Mouse (Mus musculus) heart, postnatal 25 days (tissue): ENCODE results near the gene Specc1. TPM values are rescaled to one million over a fixed set of nuclear protein-coding genes. Genes with fewer than 3 reads are reported as not detected.
A peak's percentile ranks its signal among the peaks of the same experiment; 100 is the strongest.

Source experiments
- DNase-seq: peaks from one replicate; pipeline ENCODE4 v3.0.0; 2022; ENCODE audit warnings: low spot score
- intact Hi-C: fragments of 180-260 bp; cut with DNase I; formaldehyde crosslinking; loops from one replicate; pipeline ENCODE4 v1.15.1; 2025
- total RNA-seq, 2 experiments: library from RNA; stranded (reverse); gene quantifications; 2 replicates each; pipeline ENCODE4 v1.2.3; 2021

Gene Specc1
- total RNA-seq, 2 experiments from 2014 or later, result 9.6 to 16.5 TPM

DNA sequence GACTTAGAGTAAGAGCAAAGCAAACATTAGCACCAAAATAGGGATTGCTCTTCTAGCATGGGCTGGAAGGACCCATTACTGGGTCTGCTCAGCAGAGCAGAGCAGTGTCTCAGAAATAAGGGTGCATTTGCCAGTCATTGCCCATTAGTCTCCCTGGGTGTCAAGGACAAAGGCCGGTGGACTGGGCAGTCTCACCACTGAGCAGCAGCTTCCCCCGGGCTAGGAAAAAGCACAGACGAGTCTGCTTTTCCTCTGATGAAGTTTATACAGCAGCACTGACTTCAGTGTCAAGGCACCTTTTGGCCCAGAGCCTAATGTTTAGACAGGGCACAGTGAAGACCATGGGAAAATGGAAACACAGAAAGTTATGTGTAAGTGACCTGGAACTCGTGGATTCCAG, 253.3 kb downstream of the Specc1 start:
- intact Hi-C loops, result no loop called here
- no peak for DNase-seq

DNA sequence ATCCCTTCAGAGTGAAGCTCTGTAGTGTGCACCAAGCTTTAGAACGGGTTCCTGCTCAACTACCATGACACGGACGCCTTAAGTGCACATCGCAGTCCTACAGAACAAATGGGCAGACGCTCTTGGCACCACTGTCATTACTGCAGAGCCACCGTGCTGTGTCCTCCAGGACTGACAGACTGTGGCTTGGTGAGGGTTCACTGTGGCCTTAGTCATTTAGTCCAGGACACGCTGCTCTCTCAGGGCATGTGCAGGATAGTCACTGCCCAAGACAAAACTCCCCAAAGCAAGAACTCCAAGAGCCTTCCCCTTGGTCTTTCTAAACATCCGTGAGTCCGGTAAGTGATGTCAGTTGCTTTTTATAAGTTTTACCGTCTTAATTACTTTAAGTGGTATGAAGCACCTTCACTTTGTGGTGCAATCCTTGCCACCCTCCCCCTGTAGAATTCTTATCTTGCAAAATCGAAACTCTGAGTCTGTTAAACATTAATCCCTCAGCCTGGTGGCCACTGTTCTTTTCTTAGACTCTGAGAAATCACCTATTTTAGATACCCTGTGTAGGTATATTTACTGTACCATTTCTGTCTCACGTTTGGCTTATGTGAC, 256.9 kb downstream of the Specc1 start:
- intact Hi-C loops, result no loop called here
- no peak for DNase-seq

GRCm38 (mm10) chr11:62215107-62215506, 258.5 kb downstream of the Specc1 start:
- intact Hi-C loops, result no loop called here
- no peak for DNase-seq

- intact Hi-C loops, result no loop called here
- DNase-seq, result no peak
Observed at GRCm38 (mm10) chr11:62217751-62218150, 261.2 kb downstream of the Specc1 start.

- intact Hi-C loops, result no loop called here
- peak; percentile 8 for DNase-seq
Observed at GRCm38 (mm10) chr11:62220756-62221510, 264.4 kb downstream of the Specc1 start.

- intact Hi-C loops, result no loop called here
- no peak for DNase-seq
Observed at GRCm38 (mm10) chr11:62223416-62223815, 266.9 kb downstream of the Specc1 start.

- intact Hi-C loops, result no loop called here
- peak; percentile 39 for DNase-seq
Observed at GRCm38 (mm10) chr11:62223962-62224361, 267.4 kb downstream of the Specc1 start.

DNA sequence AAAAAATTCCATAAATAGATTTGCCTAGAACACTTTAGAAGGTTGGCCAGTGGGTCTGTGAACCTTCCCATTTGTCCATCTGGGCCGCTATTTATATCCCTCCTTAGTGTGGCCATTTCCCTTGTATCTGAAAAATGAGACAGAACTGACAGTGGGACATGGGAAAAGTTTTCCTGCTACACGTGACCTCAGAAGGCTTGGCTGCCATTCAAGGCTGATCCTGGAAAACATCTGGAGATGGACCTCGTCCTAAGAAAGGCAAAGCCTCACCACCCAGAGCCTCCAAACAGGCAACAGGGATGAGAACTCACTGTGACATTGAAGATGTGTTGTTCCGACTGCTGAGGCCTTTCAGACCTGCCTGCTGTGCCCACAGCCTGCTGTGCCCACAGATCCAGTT, 268.2 kb downstream of the Specc1 start:
- intact Hi-C loops, result no loop called here
- no peak for DNase-seq

DNA sequence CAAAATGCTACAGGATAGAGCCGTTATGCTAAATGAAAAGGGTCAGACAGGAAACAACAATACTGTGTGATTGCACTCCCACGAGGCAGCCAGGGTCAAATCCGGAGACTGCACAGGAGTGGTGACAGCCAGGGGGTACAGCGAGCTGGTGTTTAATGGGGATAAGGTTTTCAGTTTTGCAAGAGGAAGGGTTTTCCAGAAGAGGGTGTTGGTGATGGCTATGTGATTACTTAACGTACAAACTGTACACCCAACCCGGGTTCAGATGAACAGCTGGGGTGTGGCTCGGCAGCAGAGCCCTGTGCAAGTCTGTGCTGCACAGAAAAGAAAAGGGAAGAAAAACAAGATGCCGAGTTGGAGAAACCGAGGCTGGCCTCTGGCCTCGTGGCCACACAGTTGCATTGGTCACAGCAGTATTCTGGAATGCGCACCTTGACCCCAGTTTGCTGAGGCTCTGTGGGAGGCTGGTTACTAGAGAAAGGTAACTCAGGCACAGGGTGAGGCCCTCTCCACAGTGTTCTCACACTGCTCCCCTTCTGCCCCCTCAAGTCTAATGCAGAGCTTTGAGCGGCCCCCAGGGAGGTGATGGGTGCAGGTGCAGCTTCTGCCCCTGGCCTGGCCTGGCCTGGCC, 284.2 kb downstream of the Specc1 start:
- intact Hi-C loops, result no loop called here
- DNase-seq, result no peak

GRCm38 (mm10) chr11:62243871-62244270, 287.3 kb downstream of the Specc1 start:
- DNase-seq, result no peak
- intact Hi-C loops, result no loop called here

- intact Hi-C loops, result no loop called here
- DNase-seq, result no peak
Observed at GRCm38 (mm10) chr11:62244471-62244870, 287.9 kb downstream of the Specc1 start.

GRCm38 (mm10) chr11:62247759-62248400, 291.3 kb downstream of the Specc1 start:
- intact Hi-C loops, result no loop called here
- no peak for DNase-seq

DNA sequence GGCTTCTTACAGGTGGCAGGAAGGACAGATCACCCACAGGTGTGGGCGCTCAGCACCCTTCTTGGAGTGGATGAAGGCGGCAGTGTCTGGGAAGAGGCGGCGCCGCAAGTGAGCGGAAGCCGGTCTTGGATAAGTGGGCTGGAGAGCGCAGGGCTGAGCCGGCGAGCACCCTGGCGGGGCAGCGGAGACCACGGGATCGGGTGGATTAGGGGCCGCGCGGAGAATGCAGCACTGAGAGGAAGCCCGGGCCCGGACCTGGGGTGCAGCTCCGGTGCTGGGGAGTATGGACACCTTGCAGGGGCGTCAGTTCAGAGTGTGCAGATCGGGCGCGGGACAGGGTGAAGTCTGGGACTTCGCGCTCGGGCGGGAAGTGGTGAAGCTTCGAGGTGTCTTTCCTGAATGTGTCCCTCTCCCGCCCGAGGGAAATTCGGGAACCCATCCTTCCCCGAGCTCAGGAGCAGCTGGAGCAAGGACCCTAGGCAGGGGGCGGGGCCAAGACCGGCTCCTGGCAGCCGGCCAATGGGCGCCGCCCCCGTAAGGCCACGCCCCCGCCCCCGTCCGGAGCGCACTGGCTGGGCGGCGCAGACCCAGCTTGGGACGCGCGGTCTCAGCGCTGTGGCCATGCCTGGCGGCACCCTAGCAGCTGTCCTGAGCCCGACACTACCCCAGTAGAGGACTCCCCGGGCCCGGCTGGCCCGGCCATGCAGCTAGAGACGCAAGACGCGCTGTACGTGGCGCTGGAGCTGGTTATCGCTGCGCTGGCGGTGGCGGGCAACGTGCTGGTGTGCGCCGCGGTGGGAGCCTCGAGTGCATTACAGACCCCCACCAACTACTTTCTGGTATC, 292.1 kb downstream of the Specc1 start, which contains the start of gene Adora2b:
Adora2b (plus strand) TSS at position 584 of the 844 bp plus-strand sequence.
- intact Hi-C loops, result no loop called here
- peak; percentile 39 for DNase-seq

- no peak for DNase-seq
- intact Hi-C loops, result no loop called here
Observed at GRCm38 (mm10) chr11:62249266-62250037, 292.9 kb downstream of the Specc1 start.

- intact Hi-C loops, result no loop called here
- no peak for DNase-seq
Observed at GRCm38 (mm10) chr11:62251047-62251446, 294.5 kb downstream of the Specc1 start.

GRCm38 (mm10) chr11:62253380-62253779, 296.8 kb downstream of the Specc1 start:
- intact Hi-C loops, result no loop called here
- DNase-seq, result no peak

- no peak for DNase-seq
- intact Hi-C loops, result no loop called here
Observed at GRCm38 (mm10) chr11:62259214-62259613, 302.7 kb downstream of the Specc1 start.

GRCm38 (mm10) chr11:62263599-62263998, 307.0 kb downstream of the Specc1 start:
- intact Hi-C loops, result no loop called here
- no peak for DNase-seq

DNA sequence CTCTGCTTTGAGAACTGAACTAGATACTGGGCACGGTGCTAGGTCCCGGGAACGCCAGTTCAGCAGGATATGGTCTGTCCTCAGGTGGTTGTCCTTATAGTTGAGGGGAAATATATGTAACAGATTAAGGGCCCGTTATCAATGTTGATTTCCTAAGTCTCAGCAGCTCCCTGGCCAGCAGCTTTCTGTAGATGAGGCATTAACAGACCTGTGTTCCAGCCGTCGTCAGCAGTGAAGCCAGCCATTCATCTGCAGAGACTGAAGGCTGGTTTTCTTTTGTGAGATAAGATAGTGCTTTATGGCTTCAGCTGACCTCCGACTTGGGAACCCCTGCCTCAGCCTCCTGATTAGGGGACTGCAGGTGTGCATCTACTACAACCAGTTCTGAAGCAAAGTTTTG, 307.5 kb downstream of the Specc1 start:
- intact Hi-C loops, result no loop called here

More for the DNA sequence above, 307.5 kb downstream of the Specc1 start:
- no peak for DNase-seq
